Mouse (Mus musculus): ENCODE measurements around the gene Klk6.

GRCm38 (mm10) chr7:43816746-43817145 lies 7.6 kb upstream of the Klk6 start:
- TF ChIP-seq CTCF (IDR thresholded peaks at IDR 0.05) (no peak), EP300 (IDR thresholded peaks at IDR 0.05) (no peak)
